Mouse (Mus musculus) mouse trophoblast stem cell (cell line): ENCODE results near the gene Scap.

Experiments used
- in situ Hi-C, 2 experiments: fragments of 300-500 bp; cut with MseI, MboI; formaldehyde crosslinking; loops; 2 replicates in 1 of 2; 3 replicates in 1 of 2; pipeline ENCODE4 v1.15.1; 2025

The Scap gene

GRCm38 (mm10) chr9:110333135-110333895 is at the start of gene Scap:
Gene Scap (plus strand): TSS chr9:110333288.
- in situ Hi-C loops, result no loop called here

GRCm38 (mm10) chr9:110284075-110284697 is 48.9 kb upstream of the Scap start:
- in situ Hi-C loops, result no loop called here

GRCm38 (mm10) chr9:110287321-110287924 is 45.7 kb upstream of the Scap start:
- in situ Hi-C loops, result no loop called here

GRCm38 (mm10) chr9:110293254-110293718 is 39.8 kb upstream of the Scap start:
- in situ Hi-C loops, result no loop called here

- in situ Hi-C loops, result no loop called here
Observed at GRCm38 (mm10) chr9:110293873-110294415, 39.1 kb upstream of the Scap start.

- in situ Hi-C loops, result no loop called here
Observed at GRCm38 (mm10) chr9:110294786-110295185, 38.3 kb upstream of the Scap start.

- in situ Hi-C loops, result no loop called here
Observed at GRCm38 (mm10) chr9:110296867-110297627, 36.0 kb upstream of the Scap start.

- in situ Hi-C loops, result no loop called here
Observed at GRCm38 (mm10) chr9:110304516-110304915, 28.6 kb upstream of the Scap start.

- in situ Hi-C loops, result no loop called here
Observed at GRCm38 (mm10) chr9:110304969-110305651, 28.0 kb upstream of the Scap start, which contains the start of gene Elp6. Gene Elp6 (plus strand): TSS chr9:110305173.

GRCm38 (mm10) chr9:110306371-110306770 is 26.7 kb upstream of the Scap start:
- in situ Hi-C loops, result no loop called here

GRCm38 (mm10) chr9:110314706-110315105 is 18.4 kb upstream of the Scap start:
- in situ Hi-C loops, result no loop called here

- in situ Hi-C loops, result no loop called here
Observed at GRCm38 (mm10) chr9:110315410-110315809, 17.7 kb upstream of the Scap start.

- in situ Hi-C loops, result no loop called here
Observed at GRCm38 (mm10) chr9:110315904-110316303, 17.2 kb upstream of the Scap start.

- in situ Hi-C loops, result no loop called here
Observed at GRCm38 (mm10) chr9:110316503-110316902, 16.6 kb upstream of the Scap start.

GRCm38 (mm10) chr9:110320769-110321168 is 12.3 kb upstream of the Scap start:
- in situ Hi-C loops, result no loop called here

GRCm38 (mm10) chr9:110322972-110323371 is 10.1 kb upstream of the Scap start:
- in situ Hi-C loops, result no loop called here

- in situ Hi-C loops, result no loop called here
Observed at GRCm38 (mm10) chr9:110324181-110324580, 8.9 kb upstream of the Scap start.

GRCm38 (mm10) chr9:110328178-110328577 is 4.9 kb upstream of the Scap start:
- in situ Hi-C loops, result no loop called here

- in situ Hi-C loops, result no loop called here
Observed at GRCm38 (mm10) chr9:110328946-110329630, 4.0 kb upstream of the Scap start.

- in situ Hi-C loops, result no loop called here
Observed at GRCm38 (mm10) chr9:110329655-110330054, 3.4 kb upstream of the Scap start.
